Mouse (Mus musculus): ENCODE data around the gene Mgat4b. TPM values are rescaled to one million over a fixed set of nuclear protein-coding genes. Genes with fewer than 3 reads are reported as not detected.

Mgat4b gene
- polyA plus RNA-seq, 1 experiment, result 47.4 TPM

- no peak for DNase-seq (ENCODE audit: low spot score)
Measured at GRCm38 (mm10) chr11:50200613-50201012, 10.1 kb upstream of the Mgat4b start.

- DNase-seq (ENCODE audit: low spot score), result no peak
Measured at GRCm38 (mm10) chr11:50201590-50201989, 9.1 kb upstream of the Mgat4b start.

GRCm38 (mm10) chr11:50203302-50203827, 7.3 kb upstream of the Mgat4b start:
- no peak for DNase-seq (ENCODE audit: low spot score)

GRCm38 (mm10) chr11:50205434-50205833, 5.3 kb upstream of the Mgat4b start:
- no peak for DNase-seq (ENCODE audit: low spot score)

- DNase-seq (ENCODE audit: low spot score), result no peak
Measured at GRCm38 (mm10) chr11:50206037-50206436, 4.7 kb upstream of the Mgat4b start.

- DNase-seq (ENCODE audit: low spot score), result no peak
Measured at GRCm38 (mm10) chr11:50207344-50207743, 3.3 kb upstream of the Mgat4b start.

- DNase-seq (ENCODE audit: low spot score), result no peak
Measured at GRCm38 (mm10) chr11:50208039-50208438, 2.7 kb upstream of the Mgat4b start.

GRCm38 (mm10) chr11:50210101-50210504, 587 bp upstream of the Mgat4b start:
- peak; percentile 68 for DNase-seq (ENCODE audit: low spot score)

GRCm38 (mm10) chr11:50211322-50212059, 801 bp downstream of the Mgat4b start:
- no peak for DNase-seq (ENCODE audit: low spot score)

- no peak for DNase-seq (ENCODE audit: low spot score)
Measured at GRCm38 (mm10) chr11:50212060-50212739, 1.5 kb downstream of the Mgat4b start.

GRCm38 (mm10) chr11:50212848-50213758, 2.4 kb downstream of the Mgat4b start:
- DNase-seq (ENCODE audit: low spot score), result peak; percentile 72

GRCm38 (mm10) chr11:50214631-50215030, 3.9 kb downstream of the Mgat4b start:
- no peak for DNase-seq (ENCODE audit: low spot score)

- no peak for DNase-seq (ENCODE audit: low spot score)
Measured at GRCm38 (mm10) chr11:50215633-50216032, 4.9 kb downstream of the Mgat4b start.

- no peak for DNase-seq (ENCODE audit: low spot score)
Measured at GRCm38 (mm10) chr11:50216724-50217366, 6.2 kb downstream of the Mgat4b start.

GRCm38 (mm10) chr11:50217811-50218210, 7.1 kb downstream of the Mgat4b start:
- no peak for DNase-seq (ENCODE audit: low spot score)

- no peak for DNase-seq (ENCODE audit: low spot score)
Measured at GRCm38 (mm10) chr11:50219833-50220232, 9.1 kb downstream of the Mgat4b start.

- no peak for DNase-seq (ENCODE audit: low spot score)
Measured at GRCm38 (mm10) chr11:50222559-50223276, 12.0 kb downstream of the Mgat4b start.

- no peak for DNase-seq (ENCODE audit: low spot score)
Measured at GRCm38 (mm10) chr11:50223783-50224662, 13.3 kb downstream of the Mgat4b start.

GRCm38 (mm10) chr11:50224671-50225530, 14.2 kb downstream of the Mgat4b start:
- peak; percentile 91 for DNase-seq (ENCODE audit: low spot score)

Measured in urinary bladder, adult 2 months (tissue).